Mouse (Mus musculus) lung, embryonic 16.5 days (tissue): ENCODE results near the gene Ets2. TPM values are rescaled to one million over a fixed set of nuclear protein-coding genes. Genes with fewer than 3 reads are reported as not detected.

Experiments used
- ATAC-seq: fragments of 200-750 bp; cut with Nextera tagmentation; 2 replicates; pipeline ENCODE4 v1.8.0; 2017; ENCODE audit warnings: low read depth, mild to moderate bottlenecking, moderate library complexity
- H3K27ac ChIP-seq: fragments of 300-500 bp; sonication (generic); 2 replicates; pipeline ENCODE4 v1.5.1; 2014; ENCODE audit warnings: mild to moderate bottlenecking, control low read depth, low read length
- H3K27me3 ChIP-seq: fragments of 300-500 bp; sonication (generic); 2 replicates; pipeline ENCODE4 v1.6.1; 2014; ENCODE audit warnings: low read depth, low read length, mixed read lengths; ENCODE audit not compliant: control insufficient read depth, insufficient read depth
- H3K36me3 ChIP-seq: fragments of 300-500 bp; sonication (generic); 2 replicates; pipeline ENCODE4 v1.6.1; 2014; ENCODE audit warnings: low read length; ENCODE audit not compliant: control insufficient read depth, insufficient read depth
- H3K4me1 ChIP-seq: fragments of 300-500 bp; sonication (generic); replicated peaks from 2 replicates; pipeline ENCODE4 v1.6.1; 2014; ENCODE audit warnings: low read length, mixed read lengths; ENCODE audit not compliant: control insufficient read depth, insufficient read depth
- H3K4me2 ChIP-seq: fragments of 300-500 bp; sonication (generic); 2 replicates; pipeline ENCODE4 v1.6.1; 2014; ENCODE audit warnings: low read depth, low read length, control low read depth
- H3K4me3 ChIP-seq: fragments of 300-500 bp; sonication (generic); 2 replicates; pipeline ENCODE4 v1.5.1; 2014; ENCODE audit warnings: mild to moderate bottlenecking, low read length, control low read depth
- H3K9ac ChIP-seq: fragments of 300-500 bp; sonication (generic); 2 replicates; pipeline ENCODE4 v1.6.1; 2014; ENCODE audit warnings: low read length, control low read depth
- H3K9me3 ChIP-seq: fragments of 300-500 bp; sonication (generic); 2 replicates; pipeline ENCODE4 v1.6.1; 2016; ENCODE audit warnings: low read length; ENCODE audit not compliant: control insufficient read depth
- WGBS: fragments of 180-500 bp; shearing (Covaris S2); extraction: QIAGEN DNeasy Blood & Tissue Kit; methylation state at CpG from one replicate; pipeline ENCODE4 v1.1.7; 2014; 5-methylcytosine and 5-hydroxymethylcytosine counted together
- polyA plus RNA-seq: library from polyadenylated mRNA; unstranded; fragments of >200 nt; fragmentation: Nextera tagmentation; extraction: Ambion mirVana; gene quantifications from 2 replicates; pipeline ENCODE4 v1.2.1, GENCODE M21; 2015

The Ets2 gene
- polyA plus RNA-seq, 1 experiment from 2014 or later: 123 TPM

- Histone ChIP-seq H3K4me2 (no peak overlapping the region), H3K4me1 (peaks cover 8% of the 10 kb centered on the region; the same call in 1 of the 2 replicates), H3K27me3 (no peaks in the 10 kb centered on the region), H3K36me3 (peaks cover 59% of the 10 kb centered on the region), H3K27ac (no peak overlapping the region), H3K9ac (no peak overlapping the region), H3K9me3 (peaks cover 7% of the 10 kb centered on the region), H3K4me3 (no peak overlapping the region)
- no peak for ATAC-seq
- 81% methylated on average over 8 of the region's 8 CpGs for WGBS
These were observed 18.7 kb downstream of the Ets2 start for GRCm38 (mm10) chr16:95720532-95720931.

GRCm38 (mm10) chr16:95724251-95724650 lies 22.4 kb downstream of the Ets2 start:
- 86% methylated on average over 2 of the region's 2 CpGs for WGBS
- H3K27ac ChIP-seq: no peak overlapping the region
- no peak for ATAC-seq
- peaks cover 2% of the 10 kb centered on the region for H3K4me1 ChIP-seq
- H3K4me3 ChIP-seq: no peak overlapping the region
- H3K4me2 ChIP-seq: no peak overlapping the region
- H3K9me3 ChIP-seq: peaks cover 7% of the 10 kb centered on the region
- peaks cover 23% of the 10 kb centered on the region for H3K36me3 ChIP-seq
- H3K9ac ChIP-seq: no peak overlapping the region
- H3K27me3 ChIP-seq: no peaks in the 10 kb centered on the region

GRCm38 (mm10) chr16:95724776-95725175 lies 22.9 kb downstream of the Ets2 start:
- 72% methylated on average over 5 of the region's 5 CpGs for WGBS
- ATAC-seq: no peak
- H3K9ac ChIP-seq: no peak overlapping the region

DNA sequence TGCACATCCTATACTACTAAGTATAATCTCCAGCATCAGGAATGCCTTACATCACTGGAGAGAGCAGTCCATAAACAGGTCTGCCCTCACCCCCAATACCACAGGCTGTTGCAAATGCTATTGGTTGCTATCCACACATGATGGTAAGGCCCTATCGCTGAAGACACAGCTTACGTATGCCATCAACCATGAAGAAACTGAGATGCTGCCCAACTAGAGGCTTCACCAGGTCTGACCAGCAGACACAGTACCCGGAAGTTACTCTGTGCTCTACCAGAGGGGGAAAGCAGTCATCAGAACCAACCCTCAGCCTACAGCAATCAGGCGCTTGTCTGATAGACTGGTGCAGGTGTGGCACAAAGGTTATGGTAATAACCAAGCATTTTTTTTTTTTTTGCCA lies 24.9 kb downstream of the Ets2 start:
- Histone ChIP-seq H3K27ac (no peak overlapping the region), H3K4me1 (peaks cover 2% of the 10 kb centered on the region), H3K9ac (no peak overlapping the region), H3K27me3 (no peaks in the 10 kb centered on the region), H3K36me3 (no peaks in the 10 kb centered on the region; the same call in 1 of the 2 replicates), H3K4me2 (no peak overlapping the region), H3K4me3 (no peak overlapping the region), H3K9me3 (no peaks in the 10 kb centered on the region)
- 94% methylated on average over 4 of the region's 4 CpGs for WGBS
- ATAC-seq: no peak

More at GRCm38 (mm10) chr16:95724776-95725175, 22.9 kb downstream of the Ets2 start:
- Histone ChIP-seq H3K9me3 (peaks cover 7% of the 10 kb centered on the region), H3K36me3 (peaks cover 18% of the 10 kb centered on the region), H3K27ac (no peak overlapping the region), H3K4me1 (peaks cover 2% of the 10 kb centered on the region), H3K4me3 (no peak overlapping the region), H3K4me2 (no peak overlapping the region), H3K27me3 (no peaks in the 10 kb centered on the region)

DNA sequence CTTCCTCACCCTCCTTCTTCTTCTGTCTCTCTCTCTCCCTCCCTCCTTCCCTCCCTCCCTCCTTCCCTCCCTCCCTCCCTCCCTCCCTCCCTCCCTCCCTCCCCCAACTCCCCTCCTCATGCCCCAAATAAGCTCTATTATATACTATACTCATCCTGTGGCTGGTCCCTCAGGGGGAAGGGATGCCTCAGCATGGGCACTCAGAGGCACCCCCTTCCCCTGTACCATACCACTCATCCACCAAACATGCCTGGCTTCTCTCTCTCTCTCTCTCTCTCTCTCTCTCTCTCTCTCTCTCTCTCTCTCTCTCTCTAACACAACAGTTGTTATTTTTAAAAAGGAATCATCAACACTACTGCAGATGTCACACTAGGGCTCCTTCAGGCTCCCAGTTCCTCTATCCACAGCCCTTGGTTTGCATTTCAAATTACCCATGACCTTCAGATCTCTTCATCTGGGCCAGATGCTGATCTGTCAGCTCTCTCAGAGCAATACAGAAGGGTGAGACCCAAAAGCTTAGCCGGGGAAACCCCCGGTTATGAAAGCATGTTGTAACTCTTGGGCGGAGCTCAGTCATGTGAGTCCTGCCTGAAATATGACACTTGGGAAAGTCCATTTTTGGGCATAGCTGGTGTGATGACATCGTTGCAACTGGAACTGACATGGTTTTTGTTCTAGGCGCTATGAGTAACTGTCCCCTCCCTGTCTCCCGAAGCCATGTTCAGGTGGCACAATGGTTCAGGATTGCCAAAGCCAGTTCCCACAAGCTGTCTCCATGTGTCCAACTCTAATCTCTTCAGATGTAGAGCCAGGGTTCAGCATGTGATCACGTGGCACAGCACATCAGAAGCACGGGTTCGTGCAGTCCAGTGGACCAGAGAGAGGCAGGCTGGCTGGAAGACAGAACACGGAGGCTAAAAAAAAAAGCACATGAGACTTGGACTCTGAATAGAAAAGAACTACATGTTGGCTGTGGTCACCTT lies 26.9 kb downstream of the Ets2 start:
- H3K27me3 ChIP-seq: no peaks in the 10 kb centered on the region
- 0 out of 2 replicates have a peak overlapping the region, but pooled peaks have one; percentile 20 for H3K9ac ChIP-seq
- peak; percentile 92 for ATAC-seq
- WGBS: 49% methylated on average over 10 of the region's 10 CpGs
- H3K4me2 ChIP-seq: peak overlapping the region; percentile 33; the same call in 1 of the 2 replicates
- H3K27ac ChIP-seq: peak overlapping the region; percentile 52; the same call in 1 of the 2 replicates
- H3K36me3 ChIP-seq: no peaks in the 10 kb centered on the region
- no peak overlapping the region for H3K4me3 ChIP-seq
- H3K9me3 ChIP-seq: no peaks in the 10 kb centered on the region
- peaks cover 2% of the 10 kb centered on the region for H3K4me1 ChIP-seq

DNA sequence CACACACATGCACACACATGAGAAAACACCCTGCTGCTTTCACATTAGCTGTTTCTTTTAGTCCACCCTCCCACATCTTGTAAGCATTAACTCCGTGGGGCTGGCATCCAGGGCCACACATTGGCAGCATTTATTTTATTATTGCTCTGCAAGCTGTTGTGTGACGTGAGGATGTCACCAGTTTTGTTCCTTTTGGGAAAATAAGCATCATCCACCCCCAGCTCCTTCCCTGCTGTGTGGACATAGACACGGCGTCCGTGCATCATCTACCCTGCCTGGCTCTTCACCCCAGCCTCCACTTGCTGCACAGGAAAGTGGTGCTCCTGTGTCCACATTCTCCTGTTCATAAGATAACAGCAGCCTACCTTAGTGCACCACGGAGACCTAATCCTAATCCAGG lies 27.9 kb downstream of the Ets2 start:
- ATAC-seq: no peak
- Histone ChIP-seq H3K4me1 (peaks cover 2% of the 10 kb centered on the region), H3K27ac (no peak overlapping the region), H3K4me2 (no peak overlapping the region), H3K4me3 (no peak overlapping the region), H3K9me3 (no peaks in the 10 kb centered on the region), H3K36me3 (no peaks in the 10 kb centered on the region), H3K9ac (no peak overlapping the region), H3K27me3 (no peaks in the 10 kb centered on the region)
- WGBS: 59% methylated on average over 6 of the region's 6 CpGs

GRCm38 (mm10) chr16:95734785-95735184 lies 32.9 kb downstream of the Ets2 start:
- peak; percentile 27; the same call in 1 of the 2 replicates for ATAC-seq
- no peak overlapping the region for H3K9ac ChIP-seq
- no peaks in the 10 kb centered on the region for H3K9me3 ChIP-seq
- no peaks in the 10 kb centered on the region for H3K27me3 ChIP-seq
- H3K36me3 ChIP-seq: no peaks in the 10 kb centered on the region
- no peak overlapping the region for H3K4me2 ChIP-seq
- no peaks in the 10 kb centered on the region for H3K4me1 ChIP-seq
- no peak overlapping the region for H3K4me3 ChIP-seq
- 66% methylated on average over 2 of the region's 2 CpGs for WGBS
- no peak overlapping the region for H3K27ac ChIP-seq

DNA sequence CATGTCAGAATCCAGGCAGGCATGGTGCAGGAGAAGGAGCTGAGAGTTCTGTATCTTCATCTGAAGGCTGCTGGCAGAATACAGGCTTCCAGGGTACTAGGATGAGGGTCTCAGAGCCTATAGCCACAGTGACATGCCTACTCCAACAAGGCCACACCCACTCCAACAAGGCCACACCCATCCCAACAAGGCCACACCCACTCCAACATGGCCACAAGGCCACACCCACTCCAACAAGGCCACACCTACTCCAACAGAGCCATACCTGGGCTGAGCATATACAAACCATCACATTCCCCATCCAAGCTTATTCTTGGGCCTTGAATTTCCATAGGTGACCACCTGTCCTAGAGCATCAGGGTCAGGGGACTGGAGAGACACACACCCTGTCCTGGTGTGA lies 34.2 kb downstream of the Ets2 start:
- no peak for ATAC-seq

DNA sequence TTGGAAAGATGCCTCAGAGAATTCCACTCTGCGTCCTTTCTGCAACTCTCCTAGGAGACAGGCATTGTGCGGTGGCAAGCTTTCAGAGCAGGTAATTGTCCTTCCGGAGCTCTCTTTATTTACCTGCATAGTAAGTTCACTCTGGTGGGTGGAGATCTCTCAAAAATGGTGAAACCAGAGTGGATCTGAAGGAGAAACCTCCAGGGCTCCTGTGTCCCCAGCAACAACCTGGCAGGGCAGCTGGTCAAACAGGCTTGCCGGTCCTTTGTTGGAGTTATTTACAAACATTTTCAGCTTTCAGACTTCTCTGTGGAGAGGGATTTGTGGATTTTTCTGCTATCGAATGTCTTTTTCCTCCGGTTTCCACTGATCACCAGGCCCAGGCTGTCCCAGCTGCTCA lies 34.6 kb downstream of the Ets2 start:
- Histone ChIP-seq H3K4me1 (peaks cover 6% of the 10 kb centered on the region), H3K36me3 (no peaks in the 10 kb centered on the region), H3K4me3 (no peak overlapping the region), H3K4me2 (no peak overlapping the region), H3K9me3 (no peaks in the 10 kb centered on the region), H3K27ac (peak overlapping the region; percentile 2; the same call in 1 of the 2 replicates), H3K9ac (no peak overlapping the region), H3K27me3 (no peaks in the 10 kb centered on the region)
- 58% methylated on average over 6 of the region's 6 CpGs for WGBS
- no peak for ATAC-seq

More for the DNA sequence above, 34.2 kb downstream of the Ets2 start:
- Histone ChIP-seq H3K36me3 (no peaks in the 10 kb centered on the region), H3K9me3 (no peaks in the 10 kb centered on the region), H3K4me3 (no peak overlapping the region), H3K27ac (peak overlapping the region; percentile 2; the same call in 1 of the 2 replicates), H3K4me2 (no peak overlapping the region), H3K4me1 (peaks cover 2% of the 10 kb centered on the region), H3K9ac (no peak overlapping the region), H3K27me3 (no peaks in the 10 kb centered on the region)
